Mouse (Mus musculus) forebrain, embryonic 16.5 days (tissue): ENCODE data around the gene Cd53. TPM values are rescaled to one million over a fixed set of nuclear protein-coding genes. Genes with fewer than 3 reads are reported as not detected.

Source experiments
- ATAC-seq: fragments of 200-750 bp; cut with Nextera tagmentation; 2 replicates; pipeline ENCODE4 v1.8.0; 2017; ENCODE audit warnings: mild to moderate bottlenecking, moderate library complexity
- H3K27ac ChIP-seq: fragments of 300-500 bp; sonication (generic); 2 replicates; pipeline ENCODE4 v1.5.1; 2014; ENCODE audit warnings: low read length, control low read depth
- H3K27me3 ChIP-seq: fragments of 300-500 bp; sonication (generic); replicated peaks from 2 replicates; pipeline ENCODE4 v1.6.1; 2014; ENCODE audit warnings: low read length; ENCODE audit not compliant: control insufficient read depth, insufficient read depth
- H3K36me3 ChIP-seq: fragments of 300-500 bp; sonication (generic); 2 replicates; pipeline ENCODE4 v1.6.1; 2014; ENCODE audit not compliant: control insufficient read depth, insufficient read depth
- H3K4me1 ChIP-seq: fragments of 300-500 bp; sonication (generic); replicated peaks from 2 replicates; pipeline ENCODE4 v1.6.1; 2014; ENCODE audit warnings: low read length; ENCODE audit not compliant: control insufficient read depth, insufficient read depth
- H3K4me2 ChIP-seq: fragments of 300-500 bp; sonication (generic); 2 replicates; pipeline ENCODE4 v1.6.1; 2014; ENCODE audit warnings: mild to moderate bottlenecking, low read length, control low read depth
- H3K4me3 ChIP-seq: fragments of 300-500 bp; sonication (generic); replicated peaks from 2 replicates; pipeline ENCODE4 v1.5.1; 2014; ENCODE audit warnings: mild to moderate bottlenecking, low read length, control low read depth
- H3K9ac ChIP-seq: fragments of 300-500 bp; sonication (generic); replicated peaks from 2 replicates; pipeline ENCODE4 v1.6.1; 2014; ENCODE audit warnings: low read depth, low read length, control low read depth
- H3K9me3 ChIP-seq: fragments of 300-500 bp; sonication (generic); 2 replicates; pipeline ENCODE4 v1.6.1; 2016; ENCODE audit warnings: low read length; ENCODE audit not compliant: control insufficient read depth
- WGBS: fragments of 180-500 bp; shearing (Covaris S2); extraction: QIAGEN DNeasy Blood & Tissue Kit; methylation state at CpG from one replicate; pipeline ENCODE4 v1.1.7; 2014; 5-methylcytosine and 5-hydroxymethylcytosine counted together
- polyA plus RNA-seq: library from polyadenylated mRNA; unstranded; fragments of >200 nt; fragmentation: Nextera tagmentation; extraction: Ambion mirVana; gene quantifications from 2 replicates; pipeline ENCODE4 v1.2.1, GENCODE M21; 2015

The Cd53 gene
- polyA plus RNA-seq, 1 experiment from 2014 or later = 3.3 TPM

DNA sequence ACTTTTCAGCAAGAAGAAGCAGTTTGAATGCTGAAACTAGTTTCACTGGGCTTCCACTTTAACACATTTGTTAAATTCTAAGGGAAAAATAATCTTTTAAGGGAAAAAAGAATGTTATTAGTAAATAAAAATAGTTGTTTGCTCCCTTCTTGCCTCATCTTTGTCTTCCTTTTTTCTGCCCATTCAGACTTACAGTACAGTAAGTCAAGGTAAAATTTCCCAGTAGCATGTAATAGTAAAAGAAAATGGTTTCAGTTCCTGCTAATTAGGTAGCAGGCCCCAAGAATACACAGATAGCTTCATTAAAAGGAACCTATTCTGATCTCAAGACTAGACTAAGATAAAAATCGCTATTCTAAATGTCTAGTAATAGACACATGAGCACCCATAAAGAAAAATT is 34.1 kb downstream of the Cd53 start:
- H3K4me2 ChIP-seq = no peak overlapping the region
- 69% methylated on average over 1 of the region's 1 CpGs for WGBS

GRCm38 (mm10) chr3:106722028-106722945 is 67.7 kb downstream of the Cd53 start:
- Histone ChIP-seq H3K9ac (peak overlapping the region; percentile 55), H3K27ac (peak overlapping the region; percentile 93), H3K36me3 (no peaks in the 10 kb centered on the region), H3K4me1 (no peaks in the 10 kb centered on the region), H3K4me3 (peak overlapping the region; percentile 65), H3K27me3 (no peaks in the 10 kb centered on the region), H3K9me3 (peaks cover 4% of the 10 kb centered on the region; the same call in 1 of the 2 replicates), H3K4me2 (peak overlapping the region; percentile 72)
- peak; percentile 91 for ATAC-seq
- 1% methylated on average over 33 of the region's 33 CpGs for WGBS

More for the DNA sequence above, 34.1 kb downstream of the Cd53 start:
- H3K27ac ChIP-seq = no peak overlapping the region
- H3K4me3 ChIP-seq = no peak overlapping the region
- H3K36me3 ChIP-seq = no peaks in the 10 kb centered on the region
- H3K9me3 ChIP-seq = no peaks in the 10 kb centered on the region
- H3K4me1 ChIP-seq = no peaks in the 10 kb centered on the region
- H3K27me3 ChIP-seq = no peaks in the 10 kb centered on the region
- no peak overlapping the region for H3K9ac ChIP-seq
- no peak for ATAC-seq

DNA sequence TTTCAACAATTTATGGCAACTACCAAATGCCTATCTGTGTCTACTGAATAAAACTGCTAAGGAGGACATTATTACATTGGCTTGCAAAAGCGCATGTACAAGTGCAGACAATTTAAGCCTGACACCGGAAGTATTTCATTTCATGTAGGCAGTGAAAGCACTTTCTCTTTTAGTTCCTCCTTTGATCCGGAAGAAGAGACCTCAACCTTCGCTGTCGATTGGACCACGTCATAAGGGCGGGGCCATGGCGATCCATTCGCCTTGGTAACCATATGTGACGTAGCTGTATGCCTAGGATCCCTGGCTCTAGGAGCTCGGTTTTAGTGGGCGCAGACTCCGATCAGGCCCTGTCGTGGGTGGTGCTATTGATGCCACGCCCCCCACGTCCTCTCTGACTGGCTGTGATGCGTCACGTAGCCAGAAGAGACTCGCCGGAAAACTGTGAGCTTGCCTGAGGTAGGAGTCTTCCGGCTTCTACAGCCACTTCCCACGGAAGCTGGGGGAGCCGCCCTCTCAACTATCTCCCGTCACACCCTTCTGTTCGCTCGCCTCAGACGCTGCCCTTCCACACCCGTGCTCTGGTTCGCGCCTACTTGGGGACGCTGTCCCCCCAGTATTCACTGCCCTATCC is 68.4 kb downstream of the Cd53 start:
- H3K36me3 ChIP-seq = no peaks in the 10 kb centered on the region
- H3K4me3 ChIP-seq = peak overlapping the region; percentile 65
- no peaks in the 10 kb centered on the region for H3K4me1 ChIP-seq
- 2% methylated on average over 31 of the region's 31 CpGs for WGBS
- ATAC-seq = peak; percentile 99
- H3K27ac ChIP-seq = peak overlapping the region; percentile 93
- H3K9ac ChIP-seq = peak overlapping the region; percentile 55
- H3K9me3 ChIP-seq = peaks cover 5% of the 10 kb centered on the region; the same call in 1 of the 2 replicates
- peak overlapping the region; percentile 72 for H3K4me2 ChIP-seq
- no peaks in the 10 kb centered on the region for H3K27me3 ChIP-seq

Other genes with a start within 250 kb of the Cd53 start
- 62.0 and 65.0 TPM in 2 replicates for gene Dram2, start 242.4 kb downstream of the Cd53 start, polyA plus RNA-seq
- 45.2 and 45.8 TPM in 2 replicates for gene Cept1, start 242.3 kb downstream of the Cd53 start, polyA plus RNA-seq
- 18.8 and 19.2 TPM in 2 replicates for gene Lrif1, start 105.2 kb downstream of the Cd53 start, polyA plus RNA-seq
- gene Olfr266, start 36.1 kb upstream of the Cd53 start, polyA plus RNA-seq = not detected in 2 replicates
- 14.7 and 15.7 TPM in 2 replicates for gene Kcna3, start 246.0 kb upstream of the Cd53 start, polyA plus RNA-seq